Mouse (Mus musculus) liver, postnatal 0 days (tissue): ENCODE data around the gene Xpo6. TPM values are rescaled to one million over a fixed set of nuclear protein-coding genes. Genes with fewer than 3 reads are reported as not detected.
A peak's percentile ranks its signal among the peaks of the same experiment; 100 is the strongest.

ENCODE experiments used
- ATAC-seq: fragments of 200-750 bp; cut with Nextera tagmentation; 2 replicates; pipeline ENCODE4 v1.8.0; 2017; ENCODE audit warnings: mild to moderate bottlenecking, moderate library complexity
- DNase-seq: peaks from one replicate; pipeline ENCODE4 v3.0.0-alpha.2; 2016
- H3K27ac ChIP-seq: fragments of 300-500 bp; sonication (generic); 2 replicates; pipeline ENCODE4 v1.5.1; 2014; ENCODE audit warnings: antibody characterized with exemption, moderate library complexity, mild to moderate bottlenecking, low read depth
- H3K27me3 ChIP-seq: fragments of 300-500 bp; sonication (generic); 2 replicates; pipeline ENCODE4 v1.6.1; 2014; ENCODE audit warnings: low read length, control low read depth, mixed read lengths; ENCODE audit not compliant: insufficient read depth
- H3K36me3 ChIP-seq: fragments of 300-500 bp; sonication (generic); replicated peaks from 2 replicates; pipeline ENCODE4 v1.6.1; 2014; ENCODE audit warnings: mild to moderate bottlenecking, control low read depth, low read length, moderate library complexity, mixed read lengths; ENCODE audit not compliant: insufficient read depth
- H3K4me1 ChIP-seq: fragments of 300-500 bp; sonication (generic); 2 replicates; pipeline ENCODE4 v1.6.1; 2014; ENCODE audit warnings: antibody characterized with exemption, mild to moderate bottlenecking, control low read depth; ENCODE audit not compliant: insufficient read depth
- H3K4me2 ChIP-seq: fragments of 300-500 bp; sonication (generic); 2 replicates; pipeline ENCODE4 v1.6.1; 2014; ENCODE audit warnings: low read depth, mild to moderate bottlenecking, low read length, moderate library complexity, mixed read lengths
- H3K4me3 ChIP-seq: fragments of 300-500 bp; sonication (generic); 2 replicates; pipeline ENCODE4 v1.5.1; 2014; ENCODE audit warnings: low read depth, low read length
- H3K9ac ChIP-seq: fragments of 300-500 bp; sonication (generic); replicated peaks from 2 replicates; pipeline ENCODE4 v1.6.1; 2014; ENCODE audit warnings: mild to moderate bottlenecking, moderate library complexity
- H3K9me3 ChIP-seq: fragments of 300-500 bp; sonication (generic); 2 replicates; pipeline ENCODE4 v1.6.1; 2016; ENCODE audit warnings: mild to moderate bottlenecking, control low read depth, low read length, mixed read lengths
- CTCF ChIP-seq: sonication (generic); IDR thresholded peaks from 2 replicates; pipeline ENCODE4 v1.5.1; 2016; ENCODE audit warnings: antibody characterized with exemption, low read depth
- EP300 ChIP-seq: IDR thresholded peaks from 2 replicates; pipeline ENCODE4 v1.6.1; 2016; ENCODE audit warnings: antibody characterized with exemption, low read depth, mild to moderate bottlenecking
- WGBS: fragments of 180-500 bp; shearing (Covaris S2); extraction: QIAGEN DNeasy Blood & Tissue Kit; methylation state at CpG from one replicate; pipeline ENCODE4 v1.1.7; 2014; ENCODE audit not compliant: insufficient replicate concordance; 5-methylcytosine and 5-hydroxymethylcytosine counted together
- polyA plus RNA-seq: library from polyadenylated mRNA; unstranded; fragments of >200 nt; fragmentation: Nextera tagmentation; extraction: Ambion mirVana; gene quantifications from 2 replicates; pipeline ENCODE4 v1.2.1, GENCODE M21; 2015

Xpo6 gene
- polyA plus RNA-seq, 1 experiment from 2014 or later = 12.7 TPM

- Histone ChIP-seq H3K27me3 (no peaks in the 10 kb centered on the region), H3K9me3 (no peaks in the 10 kb centered on the region), H3K9ac (no peak overlapping the region), H3K4me3 (no peak overlapping the region), H3K4me2 (no peak overlapping the region), H3K4me1 (peaks cover 21% of the 10 kb centered on the region), H3K36me3 (peaks cover 26% of the 10 kb centered on the region; the same call in 1 of the 2 replicates), H3K27ac (0 out of 2 replicates have a peak overlapping the region, but pooled peaks have one; percentile 19)
- WGBS = 56% methylated on average over 2 of the region's 2 CpGs
- DNase-seq = no peak
- no peak for ATAC-seq
- no peak for TF ChIP-seq EP300
- TF ChIP-seq CTCF = no peak
Measured at GRCm38 (mm10) chr7:126174863-126175262, 25.4 kb downstream of the Xpo6 start.

DNA sequence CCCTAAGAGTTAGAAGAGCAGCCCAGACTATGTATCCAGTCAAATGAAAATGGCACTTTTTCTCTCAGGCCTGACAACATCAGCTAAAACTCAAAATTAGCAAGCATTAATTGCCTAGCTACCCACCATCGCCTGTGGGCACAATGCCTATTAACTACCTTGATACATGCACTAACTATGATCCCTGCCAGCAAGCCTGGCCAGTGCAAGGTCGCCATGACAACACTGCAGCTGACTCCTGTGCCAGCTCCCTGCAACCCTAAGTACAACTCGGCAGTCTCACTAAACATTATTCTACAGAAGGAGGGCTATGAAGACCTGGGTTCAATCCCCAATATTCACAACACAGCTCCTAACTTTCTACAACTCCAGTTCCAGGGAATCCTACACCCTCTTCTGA, 28.3 kb downstream of the Xpo6 start:
- peaks cover 26% of the 10 kb centered on the region; the same call in 1 of the 2 replicates for H3K36me3 ChIP-seq
- H3K9me3 ChIP-seq = no peaks in the 10 kb centered on the region
- no peak overlapping the region for H3K4me3 ChIP-seq
- H3K4me2 ChIP-seq = no peak overlapping the region
- DNase-seq = no peak
- H3K27me3 ChIP-seq = no peaks in the 10 kb centered on the region
- H3K27ac ChIP-seq = no peak overlapping the region
- TF ChIP-seq CTCF (no peak), EP300 (no peak)
- H3K4me1 ChIP-seq = peaks cover 22% of the 10 kb centered on the region
- ATAC-seq = no peak
- 88% methylated on average over 3 of the region's 3 CpGs for WGBS
- no peak overlapping the region for H3K9ac ChIP-seq

DNA sequence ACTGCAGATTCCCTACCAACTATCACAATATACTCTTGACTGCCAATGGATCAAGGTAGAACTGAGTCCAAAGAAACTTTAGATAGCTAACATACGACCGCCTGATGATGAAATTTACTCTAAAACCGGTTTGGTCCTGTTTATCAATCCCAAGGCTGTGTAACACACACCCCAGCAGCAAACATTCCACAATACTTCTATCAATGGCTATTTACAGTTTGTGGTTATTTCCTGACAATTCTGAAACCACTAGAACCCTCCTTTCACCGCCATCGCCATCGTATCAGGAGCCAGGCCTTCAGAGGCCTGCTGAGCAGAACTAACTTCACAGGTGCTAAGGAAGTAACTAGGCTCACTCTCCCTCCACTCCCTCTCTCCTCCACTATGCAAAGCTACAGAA, 31.7 kb downstream of the Xpo6 start:
- H3K27ac ChIP-seq = peak overlapping the region; percentile 39; the same call in 1 of the 2 replicates
- H3K4me2 ChIP-seq = no peak overlapping the region
- DNase-seq (no peak), ATAC-seq (peak; percentile 56; the same call in 1 of the 2 replicates)
- H3K36me3 ChIP-seq = peaks cover 31% of the 10 kb centered on the region
- H3K9me3 ChIP-seq = no peaks in the 10 kb centered on the region
- H3K9ac ChIP-seq = no peak overlapping the region
- WGBS = 44% methylated on average over 6 of the region's 6 CpGs
- H3K4me3 ChIP-seq = no peak overlapping the region
- TF ChIP-seq EP300 = no peak
- TF ChIP-seq CTCF = no peak
- no peaks in the 10 kb centered on the region for H3K27me3 ChIP-seq
- peaks cover 20% of the 10 kb centered on the region for H3K4me1 ChIP-seq

DNA sequence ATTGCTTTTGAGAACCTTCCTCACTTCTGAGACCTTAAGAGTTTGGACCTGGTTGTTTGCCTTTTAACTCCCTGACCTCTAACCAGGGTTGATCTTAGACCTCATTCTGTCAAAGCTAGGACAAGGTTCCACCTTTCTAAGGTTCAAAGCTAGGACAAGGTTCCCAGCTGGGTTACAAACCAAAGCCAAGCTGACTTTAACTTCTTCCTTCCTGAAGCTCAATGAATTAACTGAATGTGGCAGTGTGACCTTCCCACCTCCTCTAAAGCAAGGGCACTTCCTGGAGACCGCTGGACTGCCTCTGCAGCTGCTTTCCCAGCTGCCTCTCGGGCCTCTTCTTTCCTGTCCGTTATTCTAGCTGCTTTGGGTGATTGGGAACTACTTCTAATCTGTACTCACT, 32.9 kb downstream of the Xpo6 start:
- ATAC-seq = no peak
- H3K4me3 ChIP-seq = no peak overlapping the region
- H3K27me3 ChIP-seq = no peaks in the 10 kb centered on the region
- H3K27ac ChIP-seq = peak overlapping the region; percentile 46
- no peak for TF ChIP-seq EP300
- TF ChIP-seq CTCF = no peak
- H3K9me3 ChIP-seq = no peaks in the 10 kb centered on the region
- no peak overlapping the region for H3K4me2 ChIP-seq
- H3K4me1 ChIP-seq = peaks cover 20% of the 10 kb centered on the region
- 13% methylated on average over 3 of the region's 3 CpGs for WGBS
- peaks cover 25% of the 10 kb centered on the region for H3K36me3 ChIP-seq
- H3K9ac ChIP-seq = no peak overlapping the region
- DNase-seq = no peak

GRCm38 (mm10) chr7:126166571-126166970, 33.7 kb downstream of the Xpo6 start:
- Histone ChIP-seq H3K4me2 (no peak overlapping the region), H3K27ac (no peak overlapping the region), H3K4me3 (no peak overlapping the region), H3K27me3 (no peaks in the 10 kb centered on the region), H3K4me1 (peaks cover 20% of the 10 kb centered on the region), H3K9me3 (no peaks in the 10 kb centered on the region), H3K36me3 (peaks cover 19% of the 10 kb centered on the region), H3K9ac (no peak overlapping the region)
- ATAC-seq = no peak
- TF ChIP-seq EP300 (no peak), CTCF (no peak)
- DNase-seq = no peak

DNA sequence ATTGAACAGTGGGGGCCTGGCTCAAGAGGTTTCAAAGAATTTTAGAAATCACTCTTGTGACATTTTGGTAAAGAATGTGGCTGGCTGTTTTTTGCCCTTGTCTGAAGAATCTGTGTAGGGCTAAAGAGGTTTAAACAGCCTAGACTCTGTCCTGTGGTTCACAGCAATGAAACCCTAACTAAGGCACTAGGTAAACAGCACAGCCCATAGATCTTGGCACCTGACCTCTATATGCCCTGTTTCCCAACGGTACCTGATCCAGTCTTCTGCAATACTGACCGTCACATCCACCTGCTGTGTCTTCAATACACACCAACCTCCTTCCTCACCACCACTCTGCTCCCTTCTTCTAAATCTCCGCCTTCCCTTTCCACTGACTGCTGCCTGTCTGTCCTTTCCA, 42.1 kb downstream of the Xpo6 start:
- 71% methylated on average over 3 of the region's 3 CpGs for WGBS
- no peaks in the 10 kb centered on the region for H3K27me3 ChIP-seq
- H3K4me1 ChIP-seq = peaks cover 22% of the 10 kb centered on the region
- peak; percentile 39 for DNase-seq
- peaks cover 16% of the 10 kb centered on the region for H3K36me3 ChIP-seq
- TF ChIP-seq CTCF (no peak), EP300 (no peak)
- ATAC-seq = peak; percentile 86
- no peak overlapping the region for H3K9ac ChIP-seq
- H3K4me2 ChIP-seq = no peak overlapping the region
- H3K4me3 ChIP-seq = no peak overlapping the region
- H3K9me3 ChIP-seq = no peaks in the 10 kb centered on the region
- H3K27ac ChIP-seq = peak overlapping the region; percentile 59

- Histone ChIP-seq H3K4me3 (no peak overlapping the region), H3K27ac (0 out of 2 replicates have a peak overlapping the region, but pooled peaks have one; percentile 49), H3K4me2 (no peak overlapping the region), H3K36me3 (peaks cover 30% of the 10 kb centered on the region), H3K4me1 (peaks cover 22% of the 10 kb centered on the region), H3K27me3 (no peaks in the 10 kb centered on the region), H3K9ac (no peak overlapping the region), H3K9me3 (no peaks in the 10 kb centered on the region)
- ATAC-seq = peak; percentile 58; the same call in 1 of the 2 replicates
- 50% methylated on average over 1 of the region's 1 CpGs for WGBS
- TF ChIP-seq CTCF (no peak), EP300 (peak; percentile 52)
- no peak for DNase-seq
Measured at GRCm38 (mm10) chr7:126155746-126156145, 44.6 kb downstream of the Xpo6 start.
